Comparison of ENCODE assay signal across 9 mouse cellular contexts in genomic region chr3:116710941-116711340, GRCm38 (mm10). TPM values are rescaled to one million over a fixed set of nuclear protein-coding genes. Genes with fewer than 3 reads are reported as not detected.
DNase-seq lines count a peak whose midpoint lies in the region; ATAC-seq and TF ChIP-seq lines count a peak whose summit lies in the region.
"Had no signal": no experiment of that assay in that cellular context is flagged by ENCODE, and none has a peak within 500 bp of the region (broad histone marks: within the 10 kb centered on the region; RNA-seq: fewer than 3 reads in every experiment).

No protein-coding gene starts in this region.

- DNase-seq in cerebellum, adult 11-12 months = peak; percentile 6
- DNase-seq in cerebellum, adult 11 months = no peak
- no peak for DNase-seq in CH12.LX (ENCODE audit: extremely low read depth)
- no peak for DNase-seq in forebrain, postnatal 0 days
- no peak for DNase-seq in frontal cortex, adult 2 months (ENCODE audit: extremely low spot score in 1 of 2, low spot score in 1 of 2)
- no peak for DNase-seq in gastrocnemius, postnatal 4 days (ENCODE audit: low spot score in 2 of 2)

- peaks cover 7 to 29% of the 10 kb centered on the region in 2 experiments for H3K4me1 ChIP-seq in CH12.LX (ENCODE audit: control insufficient read depth in 1 of 2, insufficient read depth in 2 of 2)
- peaks cover 6% of the 10 kb centered on the region; the same call in 1 of the 2 replicates for H3K4me1 ChIP-seq in forebrain, postnatal 0 days (ENCODE audit: insufficient read depth)

- in situ Hi-C loops in CH12.LX (cut with MboI; ENCODE audit: low pct_ligation_motif_present, low pct_unique_long_range_greater_than_20kb, low sequenced_read_pairs) = no loop called here

- 61% methylated on average over 9 of the region's 9 CpGs for WGBS in forebrain, postnatal 0 days
- 46% methylated on average over 9 of the region's 9 CpGs for WGBS in macrophage (ENCODE audit: missing documents)

- TF ChIP-seq EP300 in CH12.LX (IDR thresholded peaks at IDR 0.05; ENCODE audit: low read length) = 0 out of 2 replicates have a peak, but pooled peaks have one; percentile 14

- no peak for TF ChIP-seq RAD21 in CH12.LX (IDR thresholded peaks at IDR 0.05; ENCODE audit: low read depth, low read length)

- H3K4me2 ChIP-seq in CH12.LX (ENCODE audit: insufficient read depth, low read depth, poor library complexity, severe bottlenecking) = peak overlapping the region; percentile 96
- peak overlapping the region; percentile 90 for H3K4me2 ChIP-seq in forebrain, postnatal 0 days (ENCODE audit: low read depth)

- H3K27ac ChIP-seq in CH12.LX (ENCODE audit: insufficient read depth, low read depth) (no peak overlapping the region), macrophage (no peak overlapping the region)
- no peak overlapping the region for H3K27ac ChIP-seq in forebrain, postnatal 0 days (ENCODE audit: low read depth, low read length)

- H3K9me3 ChIP-seq in CH12.LX (replicated peaks; ENCODE audit: low read length) = no peaks in the 10 kb centered on the region
- H3K9me3 ChIP-seq in forebrain, postnatal 0 days (ENCODE audit: low read length) = no peaks in the 10 kb centered on the region

- peak overlapping the region; percentile 82; the same call in 1 of the 2 replicates for H3K9ac ChIP-seq in CH12.LX (ENCODE audit: insufficient read depth, low read depth)
- H3K9ac ChIP-seq in forebrain, postnatal 0 days = no peak overlapping the region

- H3K36me3 ChIP-seq in CH12.LX (replicated peaks in 1 of 2; ENCODE audit: control insufficient read depth in 1 of 2, insufficient read depth in 1 of 2, low read length in 1 of 2) = peaks cover 0 to 13% of the 10 kb centered on the region in 2 experiments
- H3K36me3 ChIP-seq in forebrain, postnatal 0 days (ENCODE audit: insufficient read depth) = no peaks in the 10 kb centered on the region
- 0 out of 2 replicates have a peak, but pooled peaks cover 1% of the 10 kb centered on the region for H3K36me3 ChIP-seq in macrophage (ENCODE audit: inconsistent target)

- H3K79me2 ChIP-seq in CH12.LX (replicated peaks; ENCODE audit: control insufficient read depth, extremely low read depth, insufficient read depth, poor library complexity, severe bottlenecking) (peaks cover 17% of the 10 kb centered on the region), macrophage (ENCODE audit: inconsistent target) (peaks cover 58% of the 10 kb centered on the region)

- TF ChIP-seq CTCF in CH12.LX (conservative IDR thresholded peaks at IDR 0.05 in 1 of 2, IDR thresholded peaks at IDR 0.05 in 1 of 2; ENCODE audit: low read depth in 2 of 2, low read length in 2 of 2) = no peak
- TF ChIP-seq CTCF in forebrain, postnatal 0 days (IDR thresholded peaks at IDR 0.05; ENCODE audit: low read depth) = no peak

- dilution Hi-C loops in CH12.LX (cut with MboI; ENCODE audit: extremely low pct_ligation_motif_present, extremely low pct_unique_long_range_greater_than_20kb, low sequenced_read_pairs) = no loop called here

- H3K4me3 ChIP-seq in CH12.LX (replicated peaks in 1 of 3; ENCODE audit: low read depth in 2 of 3, low read length in 2 of 3, poor library complexity in 1 of 3) = peak overlapping the region; percentile 49 to 98 (median 71)
- peak overlapping the region; percentile 98 for H3K4me3 ChIP-seq in forebrain, postnatal 0 days (ENCODE audit: low read depth, low read length)
- peak overlapping the region; percentile 69 for H3K4me3 ChIP-seq in macrophage (ENCODE audit: inconsistent target)

- H3K27me3 ChIP-seq in CH12.LX (replicated peaks) = no peaks in the 10 kb centered on the region
- H3K27me3 ChIP-seq in forebrain, postnatal 0 days (ENCODE audit: insufficient read depth, low read length) = no peaks in the 10 kb centered on the region

- ATAC-seq in forebrain, postnatal 0 days = no peak
- ATAC-seq in cerebellum, adult (ENCODE audit: insufficient number of reproducible peaks, low FRiP score, low TSS enrichment) = no peak

- TF ChIP-seq POLR2A in CH12.LX (IDR thresholded peaks at IDR 0.05; ENCODE audit: low read depth, low read length) = no peak

TF ChIP-seq in CH12.LX, 34 proteins besides CTCF, POLR2A, EP300 and RAD21:
- no peak for TF ChIP-seq JUND (conservative IDR thresholded peaks at IDR 0.05; ENCODE audit: low read depth, low read length)
- no peak for TF ChIP-seq CHD2 (IDR thresholded peaks at IDR 0.05; ENCODE audit: low read length)
- TF ChIP-seq ZNF384 (IDR thresholded peaks at IDR 0.05; ENCODE audit: low read depth, low read length) = no peak
- TF ChIP-seq HCFC1 (IDR thresholded peaks at IDR 0.05; ENCODE audit: low read depth, low read length) = no peak
- no peak for TF ChIP-seq IRF4 (IDR thresholded peaks at IDR 0.05; ENCODE audit: low read depth, low read length)
- no peak for TF ChIP-seq NELFE (IDR thresholded peaks at IDR 0.05; ENCODE audit: low read depth, low read length)

RNA-seq across cellular contexts. Expression of gene Slc35a3, which starts 1.7 kb away (rescaled TPM):
- total RNA-seq in CH12.LX (2012; rRNA removed) = 16.3 and 17.8 TPM in 2 replicates
- total RNA-seq in CH12.LX (2014; rRNA removed) = 45.7 and 52.5 TPM in 2 replicates
- 21.7 and 24.6 TPM in 2 replicates for polyA plus RNA-seq in CH12.LX (2012; ENCODE audit: insufficient read length, low read depth)
- 14.1 and 21.9 TPM in 2 replicates for total RNA-seq in forebrain, postnatal 0 days (2014; rRNA removed)
- 3.7 and 4.8 TPM in 2 replicates for polyA plus RNA-seq in forebrain, postnatal 0 days (2015; fragmentation: Nextera tagmentation; extraction: Ambion mirVana)
- total RNA-seq in macrophage (2018; cell fraction: chromatin; rRNA removed) = 10 to 100 TPM; 29.2 to 90.7 (median 61.6) TPM
- 10 to 100 TPM; 19.2 to 35.4 (median 26.4) TPM for total RNA-seq in macrophage (2018; cell fraction: cytosol; rRNA removed)
- total RNA-seq in macrophage (2018; cell fraction: nucleus; rRNA removed) = 10 to 100 TPM; 30.9 to 81.9 (median 49.6) TPM
- polyA plus RNA-seq in macrophage (2018) = 17.7 to 27.8 TPM (median 21.7 TPM) in 3 replicates
- polyA plus RNA-seq in frontal cortex, adult 2 months (2012; rRNA removed) = 12.2 and 12.7 TPM in 2 replicates
- total RNA-seq in gastrocnemius, postnatal 4 days (2021) = 10 to 100 TPM; 12.6 to 15.6 TPM

RNA-seq across cellular contexts. Expression of gene Gm43191, which starts 29.9 kb away (rescaled TPM):
- not detected in 2 replicates for total RNA-seq in CH12.LX (2012; rRNA removed)
- not detected in 2 replicates for total RNA-seq in CH12.LX (2014; rRNA removed)
- polyA plus RNA-seq in CH12.LX (2012; ENCODE audit: insufficient read length, low read depth) = 0.51 TPM in 1 of 2 replicates, not detected in the other
- not detected in 2 replicates for total RNA-seq in forebrain, postnatal 0 days (2014; rRNA removed)
- not detected in 2 replicates for polyA plus RNA-seq in forebrain, postnatal 0 days (2015; fragmentation: Nextera tagmentation; extraction: Ambion mirVana)
- total RNA-seq in macrophage (2018; cell fraction: chromatin; rRNA removed) = 1 to 10 TPM in 1 of 26 experiments, not detected in 25; 5.5 TPM
- total RNA-seq in macrophage (2018; cell fraction: cytosol; rRNA removed) = not detected
- not detected for total RNA-seq in macrophage (2018; cell fraction: nucleus; rRNA removed)
- polyA plus RNA-seq in macrophage (2018) = not detected in 3 replicates
- not detected in 2 replicates for polyA plus RNA-seq in frontal cortex, adult 2 months (2012; rRNA removed)
- not detected for total RNA-seq in gastrocnemius, postnatal 4 days (2021)
- polyA plus RNA-seq: C2C12 had no signal

RNA-seq across cellular contexts. Expression of gene Mfsd14a, which starts 48.5 kb away (rescaled TPM):
- 27.0 and 34.0 TPM in 2 replicates for total RNA-seq in CH12.LX (2012; rRNA removed)
- 64.5 and 70.4 TPM in 2 replicates for total RNA-seq in CH12.LX (2014; rRNA removed)
- polyA plus RNA-seq in CH12.LX (2012; ENCODE audit: insufficient read length, low read depth) = 43.8 and 45.9 TPM in 2 replicates
- 57.6 and 58.6 TPM in 2 replicates for total RNA-seq in forebrain, postnatal 0 days (2014; rRNA removed)
- 46.6 and 51.7 TPM in 2 replicates for polyA plus RNA-seq in forebrain, postnatal 0 days (2015; fragmentation: Nextera tagmentation; extraction: Ambion mirVana)
- 100 to 1,000 TPM in 2 of 26 experiments, 10 to 100 TPM in 24; 44.1 to 106 (median 79.4) TPM for total RNA-seq in macrophage (2018; cell fraction: chromatin; rRNA removed)
- 10 to 100 TPM; 38.9 to 55.1 (median 47.3) TPM for total RNA-seq in macrophage (2018; cell fraction: cytosol; rRNA removed)
- total RNA-seq in macrophage (2018; cell fraction: nucleus; rRNA removed) = 10 to 100 TPM; 44.6 to 94.0 (median 66.0) TPM
- 40.3 to 52.4 TPM (median 44.3 TPM) in 3 replicates for polyA plus RNA-seq in macrophage (2018)
- 41.1 and 43.1 TPM in 2 replicates for polyA plus RNA-seq in frontal cortex, adult 2 months (2012; rRNA removed)
- total RNA-seq in gastrocnemius, postnatal 4 days (2021) = 10 to 100 TPM; 26.6 TPM
